Mouse (Mus musculus) intestine, embryonic 14.5 days (tissue): ENCODE data around the gene Commd1. TPM values are rescaled to one million over a fixed set of nuclear protein-coding genes. Genes with fewer than 3 reads are reported as not detected.

ENCODE experiments used
- ATAC-seq: fragments of 200-750 bp; cut with Nextera tagmentation; replicated peaks from 2 replicates; pipeline ENCODE4 v1.8.0; 2017; ENCODE audit warnings: low read depth, moderate number of reproducible peaks, moderate TSS enrichment, moderate library complexity; ENCODE audit not compliant: low FRiP score, low TSS enrichment
- DNase-seq: peaks from one replicate; pipeline ENCODE4 v3.0.0-alpha.2; 2018; ENCODE audit warnings: low spot score
- H3K27ac ChIP-seq: fragments of 300-500 bp; sonication (generic); 2 replicates; pipeline ENCODE4 v1.5.1; 2014; ENCODE audit warnings: low read depth, mild to moderate bottlenecking, control low read depth
- H3K27me3 ChIP-seq: fragments of 300-500 bp; sonication (generic); replicated peaks from 2 replicates; pipeline ENCODE4 v1.6.1; 2014; ENCODE audit warnings: low read length, control low read depth; ENCODE audit not compliant: control insufficient read depth, insufficient read depth
- H3K36me3 ChIP-seq: fragments of 300-500 bp; sonication (generic); 2 replicates; pipeline ENCODE4 v1.6.1; 2014; ENCODE audit warnings: low read length, control low read depth; ENCODE audit not compliant: control insufficient read depth, insufficient read depth
- H3K4me1 ChIP-seq: fragments of 300-500 bp; sonication (generic); replicated peaks from 2 replicates; pipeline ENCODE4 v1.6.1; 2014; ENCODE audit warnings: low read length, control low read depth, mixed read lengths; ENCODE audit not compliant: control insufficient read depth, insufficient read depth
- H3K4me2 ChIP-seq: fragments of 300-500 bp; sonication (generic); 2 replicates; pipeline ENCODE4 v1.6.1; 2014; ENCODE audit warnings: low read length
- H3K4me3 ChIP-seq: fragments of 300-500 bp; sonication (generic); 2 replicates; pipeline ENCODE4 v1.5.1; 2014; ENCODE audit warnings: low read depth, low read length, control low read depth, mixed read lengths
- H3K9ac ChIP-seq: fragments of 300-500 bp; sonication (generic); 2 replicates; pipeline ENCODE4 v1.6.1; 2014; ENCODE audit warnings: mild to moderate bottlenecking, low read length
- H3K9me3 ChIP-seq: fragments of 300-500 bp; sonication (generic); 2 replicates; pipeline ENCODE4 v1.6.1; 2016; ENCODE audit warnings: low read length, control low read depth; ENCODE audit not compliant: control insufficient read depth
- WGBS: fragments of 180-500 bp; shearing (Covaris S2); extraction: QIAGEN DNeasy Blood & Tissue Kit; methylation state at CpG from one replicate; pipeline ENCODE4 v1.1.7; 2014; 5-methylcytosine and 5-hydroxymethylcytosine counted together
- polyA plus RNA-seq: library from polyadenylated mRNA; unstranded; fragments of >200 nt; fragmentation: Nextera tagmentation; extraction: Ambion mirVana; gene quantifications from 2 replicates; pipeline ENCODE4 v1.2.1, GENCODE M21; 2014

Gene Commd1
- polyA plus RNA-seq, 1 experiment from 2014 or later, result 411 TPM

DNA sequence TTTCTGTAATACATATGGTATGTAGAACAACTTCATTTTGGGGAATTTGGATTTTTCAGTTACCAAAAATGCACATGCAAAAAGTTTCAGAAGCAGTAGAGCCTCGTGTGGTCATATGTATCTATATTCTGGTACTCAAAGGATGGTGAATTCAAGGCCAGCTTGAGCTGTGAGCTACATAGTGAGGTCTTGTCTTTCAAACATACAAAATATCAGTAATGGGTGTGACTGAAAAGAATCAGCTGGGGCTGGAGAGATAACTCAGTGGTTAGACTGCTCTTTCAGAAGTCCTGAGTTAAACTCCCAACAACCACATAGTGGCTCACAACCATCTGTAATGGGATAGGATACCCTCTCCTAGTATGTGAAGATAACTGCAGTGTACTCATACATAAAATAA, 16.1 kb upstream of the Commd1 start:
- Histone ChIP-seq H3K4me3 (no peak overlapping the region), H3K4me1 (no peaks in the 10 kb centered on the region), H3K27me3 (no peaks in the 10 kb centered on the region), H3K9me3 (no peaks in the 10 kb centered on the region), H3K36me3 (peaks cover 99% of the 10 kb centered on the region), H3K27ac (no peak overlapping the region), H3K4me2 (no peak overlapping the region), H3K9ac (no peak overlapping the region)
- no peak for ATAC-seq
- DNase-seq, result no peak
- 88% methylated on average over 1 of the region's 1 CpGs for WGBS

DNA sequence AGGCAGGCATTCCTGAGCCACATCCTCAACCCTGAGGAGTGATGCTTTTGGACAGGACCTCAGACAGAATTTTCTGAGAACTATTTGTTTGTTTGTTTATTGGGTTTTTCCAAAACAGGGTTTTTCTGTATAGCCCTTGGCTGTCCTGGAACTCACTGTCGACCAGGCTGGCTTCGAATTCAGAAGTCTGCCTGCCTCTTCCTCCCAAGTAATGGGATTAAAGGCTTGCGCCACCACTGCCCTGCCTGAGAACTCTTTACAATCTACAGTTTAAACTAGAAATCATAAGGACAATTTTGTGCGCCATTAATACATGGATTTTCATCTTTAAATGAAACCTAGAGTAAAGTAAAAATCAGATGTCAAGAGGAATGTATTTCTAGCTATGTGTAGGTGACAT, 13.3 kb upstream of the Commd1 start:
- H3K27me3 ChIP-seq, result no peaks in the 10 kb centered on the region
- peaks cover 75% of the 10 kb centered on the region for H3K36me3 ChIP-seq
- ATAC-seq, result no peak
- no peak overlapping the region for H3K4me3 ChIP-seq
- H3K27ac ChIP-seq, result no peak overlapping the region
- DNase-seq, result no peak
- H3K9ac ChIP-seq, result no peak overlapping the region
- H3K9me3 ChIP-seq, result no peaks in the 10 kb centered on the region
- H3K4me2 ChIP-seq, result no peak overlapping the region
- H3K4me1 ChIP-seq, result peaks cover 10% of the 10 kb centered on the region
- WGBS, result 94% methylated on average over 4 of the region's 4 CpGs

DNA sequence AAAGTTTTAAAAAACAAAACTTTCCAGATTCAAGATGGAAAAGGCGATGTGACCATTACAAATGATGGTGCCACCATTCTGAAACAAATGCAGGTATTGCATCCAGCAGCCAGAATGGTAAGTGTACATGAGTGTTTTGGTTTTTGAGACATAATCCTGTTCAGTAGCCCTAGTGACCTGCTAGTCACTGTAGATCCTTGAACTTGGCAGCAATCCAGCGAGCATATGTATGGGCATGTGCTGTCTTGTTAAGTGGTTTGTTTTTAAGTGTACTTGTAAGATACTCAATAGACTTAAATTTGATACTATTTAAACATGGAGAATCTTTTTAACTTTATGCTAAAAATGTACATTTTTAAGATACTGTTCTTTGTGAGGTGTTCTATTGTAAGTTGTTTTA, 12.1 kb upstream of the Commd1 start:
- Histone ChIP-seq H3K9me3 (no peaks in the 10 kb centered on the region), H3K4me2 (no peak overlapping the region), H3K4me1 (peaks cover 10% of the 10 kb centered on the region), H3K27ac (no peak overlapping the region), H3K4me3 (no peak overlapping the region), H3K9ac (no peak overlapping the region), H3K27me3 (no peaks in the 10 kb centered on the region), H3K36me3 (peaks cover 63% of the 10 kb centered on the region)
- DNase-seq, result no peak
- WGBS, result 87% methylated on average over 2 of the region's 2 CpGs
- ATAC-seq, result no peak

DNA sequence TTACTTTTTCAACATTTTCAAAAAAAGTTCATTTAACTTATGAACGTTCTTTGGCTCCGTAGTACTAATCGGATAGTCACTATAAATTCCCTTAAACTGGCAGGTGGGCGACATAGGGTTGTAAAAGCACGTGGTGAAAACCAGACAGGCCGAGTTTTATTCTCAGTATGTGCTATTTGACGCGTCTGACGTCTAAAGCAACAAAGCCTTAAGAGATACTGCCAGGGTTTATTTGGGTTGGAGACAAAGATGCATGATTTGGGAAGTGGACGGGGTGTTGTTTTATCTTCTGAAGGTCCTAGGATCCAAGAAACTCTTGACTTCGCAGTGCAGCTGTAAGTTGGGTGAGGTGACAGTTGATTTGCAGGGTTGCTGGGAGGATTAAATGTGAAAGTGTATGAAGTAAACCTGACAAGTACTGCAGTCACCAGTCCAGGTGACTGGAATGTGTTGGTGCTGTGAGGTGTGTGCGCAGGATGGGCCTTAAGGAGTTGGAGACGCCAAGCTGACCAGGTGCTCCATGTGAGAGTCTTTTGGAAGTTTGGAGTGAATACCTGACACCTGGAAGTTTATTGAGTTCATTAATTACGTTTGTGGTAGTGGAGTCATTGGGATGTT, 9.1 kb upstream of the Commd1 start:
- 9% methylated on average over 14 of the region's 14 CpGs for WGBS
- Histone ChIP-seq H3K27ac (no peak overlapping the region; the same call in 1 of the 2 replicates), H3K27me3 (no peaks in the 10 kb centered on the region), H3K4me3 (peak overlapping the region; percentile 82), H3K9me3 (no peaks in the 10 kb centered on the region), H3K4me1 (peaks cover 10% of the 10 kb centered on the region), H3K36me3 (peaks cover 33% of the 10 kb centered on the region), H3K4me2 (peak overlapping the region; percentile 85), H3K9ac (peak overlapping the region; percentile 88)
- DNase-seq, result no peak
- ATAC-seq, result no peak

DNA sequence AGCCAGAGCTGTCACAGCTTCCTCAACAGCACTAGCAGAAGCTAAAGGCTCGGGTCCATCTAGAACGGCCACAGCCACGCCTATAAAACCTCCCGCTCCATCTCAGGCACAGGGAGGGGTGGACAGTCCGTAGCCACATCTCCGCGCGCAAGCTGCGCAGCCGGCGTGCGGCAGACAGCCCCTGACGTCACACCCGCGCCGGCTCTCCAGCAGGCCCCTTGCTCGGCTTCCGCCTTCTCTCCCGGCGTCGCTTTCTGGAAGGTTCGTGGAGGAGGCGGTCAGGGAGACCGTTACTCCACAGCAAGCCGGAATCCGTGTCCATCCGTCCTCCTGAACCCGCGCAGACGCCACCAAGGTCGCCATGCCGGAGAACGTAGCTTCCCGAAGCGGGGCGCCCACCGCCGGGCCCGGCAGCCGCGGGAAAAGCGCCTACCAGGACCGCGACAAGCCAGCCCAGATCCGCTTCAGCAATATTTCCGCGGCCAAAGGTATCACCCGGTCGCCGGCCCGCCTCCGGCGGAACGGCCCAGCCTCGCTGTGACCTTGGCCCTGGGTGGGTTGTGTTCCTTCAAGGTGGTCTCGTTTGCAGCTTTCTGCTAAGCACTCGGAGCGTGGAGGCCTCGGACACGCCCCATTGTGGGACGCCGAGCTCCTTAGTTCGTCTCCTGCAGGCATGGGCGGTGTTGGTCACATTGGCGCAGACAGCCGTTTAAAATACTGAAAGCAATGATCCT, 8.4 kb upstream of the Commd1 start, which contains the start of gene Cct4:
Gene Cct4 (plus strand): TSS at position 127 of the 734 bp plus-strand sequence.
- Histone ChIP-seq H3K4me1 (peaks cover 10% of the 10 kb centered on the region), H3K9ac (peak within 1 kb of the TSS; percentile 88), H3K27me3 (no peaks in the 10 kb centered on the region), H3K4me3 (peak within 1 kb of the TSS; percentile 82), H3K36me3 (peaks cover 26% of the 10 kb centered on the region), H3K4me2 (peak within 1 kb of the TSS; percentile 85), H3K27ac (peak within 1 kb of the TSS; percentile 94), H3K9me3 (no peaks in the 10 kb centered on the region)
- WGBS, result under 1% methylated on average over 66 of the region's 66 CpGs
- DNase-seq (peak; percentile 96), ATAC-seq (peak; percentile 99)

DNA sequence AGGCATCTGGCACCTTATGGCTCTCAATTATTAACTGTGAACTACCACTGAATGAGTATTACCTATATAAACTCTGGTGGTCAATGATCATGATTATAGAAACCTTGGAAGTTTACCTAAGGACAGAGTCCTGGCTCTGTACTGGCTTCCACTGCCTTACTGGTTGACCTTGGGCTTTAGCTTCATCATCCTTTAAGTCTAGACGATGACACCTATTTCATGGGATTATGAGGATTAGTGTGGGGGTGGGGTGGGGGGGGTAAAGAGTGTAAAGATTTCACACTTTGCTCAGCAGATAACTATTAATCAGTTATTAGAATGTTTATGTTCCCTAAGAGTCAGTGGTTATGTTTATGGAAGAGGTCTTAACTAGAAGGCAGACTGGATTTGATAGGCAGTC, 7.6 kb upstream of the Commd1 start:
- H3K4me1 ChIP-seq, result peaks cover 10% of the 10 kb centered on the region
- H3K9me3 ChIP-seq, result no peaks in the 10 kb centered on the region
- DNase-seq, result no peak
- peaks cover 19% of the 10 kb centered on the region for H3K36me3 ChIP-seq
- 46% methylated on average over 1 of the region's 1 CpGs for WGBS
- peak overlapping the region; percentile 94 for H3K27ac ChIP-seq
- peak overlapping the region; percentile 82 for H3K4me3 ChIP-seq
- ATAC-seq, result no peak
- peak overlapping the region; percentile 85 for H3K4me2 ChIP-seq
- H3K9ac ChIP-seq, result peak overlapping the region; percentile 88
- no peaks in the 10 kb centered on the region for H3K27me3 ChIP-seq

DNA sequence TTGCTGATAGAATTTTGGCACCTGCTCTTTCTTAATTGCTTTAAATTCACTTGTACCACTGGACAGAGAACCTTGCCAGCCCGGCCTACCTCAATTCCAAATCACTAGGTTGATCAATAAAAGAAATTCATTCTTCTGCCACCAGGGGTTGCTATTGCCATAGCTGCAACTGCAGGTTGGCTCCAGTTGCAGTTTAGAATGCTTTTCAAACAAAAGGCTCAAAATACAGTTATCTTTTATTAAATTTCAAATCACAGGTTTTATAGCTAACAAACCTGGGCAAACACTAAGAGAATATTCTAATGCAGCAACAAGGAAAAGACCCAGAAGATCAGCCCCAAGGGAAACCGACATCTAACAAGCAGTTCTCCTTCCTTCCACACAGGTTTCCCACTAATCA, 5.2 kb upstream of the Commd1 start:
- WGBS, result 36% methylated on average over 2 of the region's 2 CpGs
- no peak for DNase-seq

DNA sequence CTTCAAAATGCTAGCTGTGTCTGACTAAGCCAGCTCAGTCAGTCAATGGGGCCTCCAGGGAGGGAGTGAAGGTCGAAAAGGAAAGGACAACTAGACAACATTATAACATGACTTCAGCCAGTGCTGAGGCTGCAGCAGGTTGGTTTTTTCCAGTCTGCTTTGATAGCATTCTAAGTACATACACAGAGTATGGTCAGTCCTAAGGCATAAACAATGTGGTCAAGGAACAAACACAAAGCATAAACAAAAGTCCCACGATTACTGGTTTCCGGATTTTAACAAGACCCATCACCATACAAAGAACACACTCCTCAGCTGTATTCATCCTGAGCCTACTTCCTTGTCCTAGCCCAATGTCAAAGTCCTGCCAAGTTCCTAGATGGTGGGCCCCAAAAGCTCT, 3.3 kb upstream of the Commd1 start:
- Histone ChIP-seq H3K4me3 (no peak overlapping the region), H3K4me1 (peaks cover 5% of the 10 kb centered on the region), H3K27ac (no peak overlapping the region), H3K36me3 (no peaks in the 10 kb centered on the region), H3K27me3 (no peaks in the 10 kb centered on the region), H3K4me2 (no peak overlapping the region), H3K9ac (no peak overlapping the region), H3K9me3 (no peaks in the 10 kb centered on the region)
- no peak for DNase-seq
- WGBS, result 73% methylated on average over 3 of the region's 3 CpGs
- no peak for ATAC-seq

More for the DNA sequence above, 5.2 kb upstream of the Commd1 start:
- no peak overlapping the region for H3K27ac ChIP-seq
- no peaks in the 10 kb centered on the region for H3K27me3 ChIP-seq
- no peak overlapping the region for H3K4me3 ChIP-seq
- peaks cover 10% of the 10 kb centered on the region for H3K4me1 ChIP-seq
- no peak overlapping the region for H3K4me2 ChIP-seq
- ATAC-seq, result no peak
- H3K9ac ChIP-seq, result no peak overlapping the region
- H3K9me3 ChIP-seq, result no peaks in the 10 kb centered on the region
- no peaks in the 10 kb centered on the region for H3K36me3 ChIP-seq
